Mouse (Mus musculus): ENCODE results near the gene Htra2. TPM values are rescaled to one million over a fixed set of nuclear protein-coding genes. Genes with fewer than 3 reads are reported as not detected.

The Htra2 gene
- polyA plus RNA-seq, 1 experiment from 2014 or later: 103 TPM

GRCm38 (mm10) chr6:83087926-83088260 is 32.8 kb upstream of the Htra2 start:
- no peak for DNase-seq (ENCODE audit: low spot score)
- Histone ChIP-seq H3K27me3 (replicated peaks; ENCODE audit: control insufficient read depth, insufficient read depth, low read length) (peaks cover 77% of the 10 kb centered on the region), H3K9ac (ENCODE audit: low read depth, low read length) (no peak overlapping the region), H3K4me1 (replicated peaks; ENCODE audit: control insufficient read depth, insufficient read depth, low read length) (peaks cover 6% of the 10 kb centered on the region; the same call in 1 of the 2 replicates), H3K4me3 (ENCODE audit: low read depth, low read length) (peak overlapping the region; percentile 30), H3K4me2 (peak overlapping the region; percentile 54), H3K9me3 (ENCODE audit: control insufficient read depth, low read length) (no peaks in the 10 kb centered on the region), H3K27ac (ENCODE audit: low read depth, low read length) (no peak overlapping the region), H3K36me3 (ENCODE audit: control insufficient read depth, insufficient read depth, low read length) (no peaks in the 10 kb centered on the region)
- WGBS: 13% methylated on average over 9 of the region's 9 CpGs
- no peak for ATAC-seq (replicated peaks; ENCODE audit: low FRiP score)

- peak overlapping the region; percentile 54 for H3K4me2 ChIP-seq
- peak overlapping the region; percentile 30 for H3K4me3 ChIP-seq (ENCODE audit: low read depth, low read length)
- WGBS: 3% methylated on average over 47 of the region's 47 CpGs
- DNase-seq (ENCODE audit: low spot score) (no peak), ATAC-seq (replicated peaks; ENCODE audit: low FRiP score) (no peak)
- peaks cover 6% of the 10 kb centered on the region; the same call in 1 of the 2 replicates for H3K4me1 ChIP-seq (replicated peaks; ENCODE audit: control insufficient read depth, insufficient read depth, low read length)
- no peaks in the 10 kb centered on the region for H3K9me3 ChIP-seq (ENCODE audit: control insufficient read depth, low read length)
- H3K27me3 ChIP-seq (replicated peaks; ENCODE audit: control insufficient read depth, insufficient read depth, low read length): peaks cover 83% of the 10 kb centered on the region
- no peak overlapping the region for H3K27ac ChIP-seq (ENCODE audit: low read depth, low read length)
- H3K9ac ChIP-seq (ENCODE audit: low read depth, low read length): no peak overlapping the region
- peaks cover 2% of the 10 kb centered on the region; the same call in 1 of the 2 replicates for H3K36me3 ChIP-seq (ENCODE audit: control insufficient read depth, insufficient read depth, low read length)
Measured at GRCm38 (mm10) chr6:83087205-83087925, 32.3 kb upstream of the Htra2 start.

GRCm38 (mm10) chr6:83086121-83087035 is 31.3 kb upstream of the Htra2 start, which contains the start of gene Lbx2:
Gene Lbx2 (plus strand): TSS chr6:83086367.
- Histone ChIP-seq H3K27me3 (replicated peaks; ENCODE audit: control insufficient read depth, insufficient read depth, low read length) (peaks cover 85% of the 10 kb centered on the region), H3K4me2 (peak within 1 kb of the TSS; percentile 55), H3K36me3 (ENCODE audit: control insufficient read depth, insufficient read depth, low read length) (peaks cover 7% of the 10 kb centered on the region; the same call in 1 of the 2 replicates), H3K4me3 (ENCODE audit: low read depth, low read length) (peak within 1 kb of the TSS; percentile 30), H3K4me1 (replicated peaks; ENCODE audit: control insufficient read depth, insufficient read depth, low read length) (peaks cover 6% of the 10 kb centered on the region; the same call in 1 of the 2 replicates), H3K27ac (ENCODE audit: low read depth, low read length) (no peak within 1 kb of the TSS), H3K9me3 (ENCODE audit: control insufficient read depth, low read length) (no peaks in the 10 kb centered on the region), H3K9ac (ENCODE audit: low read depth, low read length) (no peak within 1 kb of the TSS)
- DNase-seq (ENCODE audit: low spot score) (no peak), ATAC-seq (replicated peaks; ENCODE audit: low FRiP score) (no peak)
- WGBS: 4% methylated on average over 41 of the region's 42 CpGs

DNA sequence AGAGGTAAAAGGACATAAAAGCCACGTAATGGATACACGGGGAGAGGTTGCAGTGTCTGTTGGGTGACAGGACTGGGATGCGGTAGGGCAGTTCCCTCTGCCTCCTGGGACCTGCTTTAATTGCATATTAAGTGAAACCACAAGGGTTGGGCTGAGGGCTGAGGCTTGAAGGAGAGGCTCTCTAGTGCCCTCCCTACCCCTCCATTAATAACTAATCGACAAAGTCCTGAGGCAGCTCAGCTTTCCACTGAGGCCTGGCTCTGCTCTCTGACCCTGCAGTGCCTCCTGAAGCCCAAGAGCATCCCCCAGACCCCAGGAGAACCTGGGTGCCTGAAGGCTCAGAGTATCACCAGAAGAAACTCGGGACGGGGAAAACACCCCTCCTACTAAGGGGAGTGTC is 29.4 kb upstream of the Htra2 start:
- 20% methylated on average over 6 of the region's 6 CpGs for WGBS
- ATAC-seq (replicated peaks; ENCODE audit: low FRiP score): no peak
- H3K27ac ChIP-seq (ENCODE audit: low read depth, low read length): no peak overlapping the region
- H3K4me3 ChIP-seq (ENCODE audit: low read depth, low read length): no peak overlapping the region
- H3K4me1 ChIP-seq (replicated peaks; ENCODE audit: control insufficient read depth, insufficient read depth, low read length): peaks cover 6% of the 10 kb centered on the region; the same call in 1 of the 2 replicates
- peaks cover 12% of the 10 kb centered on the region; the same call in 1 of the 2 replicates for H3K36me3 ChIP-seq (ENCODE audit: control insufficient read depth, insufficient read depth, low read length)
- peaks cover 72% of the 10 kb centered on the region for H3K27me3 ChIP-seq (replicated peaks; ENCODE audit: control insufficient read depth, insufficient read depth, low read length)
- no peak overlapping the region for H3K9ac ChIP-seq (ENCODE audit: low read depth, low read length)
- no peak for DNase-seq (ENCODE audit: low spot score)
- H3K4me2 ChIP-seq: no peak overlapping the region
- H3K9me3 ChIP-seq (ENCODE audit: control insufficient read depth, low read length): no peaks in the 10 kb centered on the region

DNA sequence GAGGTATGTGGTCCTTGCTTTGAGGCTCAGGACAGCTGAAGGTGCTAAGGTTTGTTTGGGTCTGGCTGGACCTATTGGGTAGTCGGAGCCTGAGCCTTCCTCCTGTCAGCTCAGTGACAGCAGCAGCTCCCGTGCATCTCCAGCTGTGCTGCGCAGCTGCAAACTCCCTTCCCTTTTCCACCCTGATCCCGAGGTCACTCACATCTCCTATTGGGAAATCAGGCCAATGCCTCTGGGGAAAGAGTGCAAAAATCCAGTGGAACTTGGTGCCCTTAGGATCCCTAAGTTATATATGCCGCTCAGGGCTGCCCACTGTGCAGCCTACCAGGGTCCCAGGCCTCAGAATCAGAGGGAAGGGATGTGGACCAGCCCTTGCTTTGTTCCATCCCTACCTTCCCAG is 28.4 kb upstream of the Htra2 start:
- no peak for DNase-seq (ENCODE audit: low spot score)
- H3K27ac ChIP-seq (ENCODE audit: low read depth, low read length): no peak overlapping the region
- peaks cover 12% of the 10 kb centered on the region; the same call in 1 of the 2 replicates for H3K36me3 ChIP-seq (ENCODE audit: control insufficient read depth, insufficient read depth, low read length)
- no peak for ATAC-seq (replicated peaks; ENCODE audit: low FRiP score)
- no peaks in the 10 kb centered on the region for H3K9me3 ChIP-seq (ENCODE audit: control insufficient read depth, low read length)
- H3K9ac ChIP-seq (ENCODE audit: low read depth, low read length): no peak overlapping the region
- no peak overlapping the region for H3K4me3 ChIP-seq (ENCODE audit: low read depth, low read length)
- WGBS: 19% methylated on average over 5 of the region's 5 CpGs
- H3K27me3 ChIP-seq (replicated peaks; ENCODE audit: control insufficient read depth, insufficient read depth, low read length): peaks cover 64% of the 10 kb centered on the region
- peaks cover 11% of the 10 kb centered on the region for H3K4me1 ChIP-seq (replicated peaks; ENCODE audit: control insufficient read depth, insufficient read depth, low read length)
- H3K4me2 ChIP-seq: no peak overlapping the region

GRCm38 (mm10) chr6:83080210-83080609 is 25.1 kb upstream of the Htra2 start:
- Histone ChIP-seq H3K9ac (ENCODE audit: low read depth, low read length) (no peak overlapping the region), H3K36me3 (ENCODE audit: control insufficient read depth, insufficient read depth, low read length) (peaks cover 12% of the 10 kb centered on the region; the same call in 1 of the 2 replicates), H3K27me3 (replicated peaks; ENCODE audit: control insufficient read depth, insufficient read depth, low read length) (peaks cover 42% of the 10 kb centered on the region), H3K4me2 (no peak overlapping the region), H3K4me1 (replicated peaks; ENCODE audit: control insufficient read depth, insufficient read depth, low read length) (peaks cover 5% of the 10 kb centered on the region), H3K4me3 (ENCODE audit: low read depth, low read length) (no peak overlapping the region), H3K9me3 (ENCODE audit: control insufficient read depth, low read length) (no peaks in the 10 kb centered on the region), H3K27ac (ENCODE audit: low read depth, low read length) (no peak overlapping the region)
- WGBS: 88% methylated on average over 5 of the region's 5 CpGs
- ATAC-seq (replicated peaks; ENCODE audit: low FRiP score): no peak
- DNase-seq (ENCODE audit: low spot score): no peak

- peak; percentile 100 for DNase-seq (ENCODE audit: low spot score)
- peak overlapping the region; percentile 96 for H3K4me2 ChIP-seq
- H3K27ac ChIP-seq (ENCODE audit: low read depth, low read length): peak overlapping the region; percentile 81
- ATAC-seq (replicated peaks; ENCODE audit: low FRiP score): peak; percentile 91
- peaks cover 12% of the 10 kb centered on the region; the same call in 1 of the 2 replicates for H3K36me3 ChIP-seq (ENCODE audit: control insufficient read depth, insufficient read depth, low read length)
- WGBS: under 1% methylated on average over 46 of the region's 46 CpGs
- H3K27me3 ChIP-seq (replicated peaks; ENCODE audit: control insufficient read depth, insufficient read depth, low read length): peaks cover 38% of the 10 kb centered on the region
- H3K4me1 ChIP-seq (replicated peaks; ENCODE audit: control insufficient read depth, insufficient read depth, low read length): peaks cover 5% of the 10 kb centered on the region
- H3K9ac ChIP-seq (ENCODE audit: low read depth, low read length): peak overlapping the region; percentile 79
- no peaks in the 10 kb centered on the region for H3K9me3 ChIP-seq (ENCODE audit: control insufficient read depth, low read length)
- peak overlapping the region; percentile 76 for H3K4me3 ChIP-seq (ENCODE audit: low read depth, low read length)
Measured at GRCm38 (mm10) chr6:83078324-83078858, 23.3 kb upstream of the Htra2 start.

DNA sequence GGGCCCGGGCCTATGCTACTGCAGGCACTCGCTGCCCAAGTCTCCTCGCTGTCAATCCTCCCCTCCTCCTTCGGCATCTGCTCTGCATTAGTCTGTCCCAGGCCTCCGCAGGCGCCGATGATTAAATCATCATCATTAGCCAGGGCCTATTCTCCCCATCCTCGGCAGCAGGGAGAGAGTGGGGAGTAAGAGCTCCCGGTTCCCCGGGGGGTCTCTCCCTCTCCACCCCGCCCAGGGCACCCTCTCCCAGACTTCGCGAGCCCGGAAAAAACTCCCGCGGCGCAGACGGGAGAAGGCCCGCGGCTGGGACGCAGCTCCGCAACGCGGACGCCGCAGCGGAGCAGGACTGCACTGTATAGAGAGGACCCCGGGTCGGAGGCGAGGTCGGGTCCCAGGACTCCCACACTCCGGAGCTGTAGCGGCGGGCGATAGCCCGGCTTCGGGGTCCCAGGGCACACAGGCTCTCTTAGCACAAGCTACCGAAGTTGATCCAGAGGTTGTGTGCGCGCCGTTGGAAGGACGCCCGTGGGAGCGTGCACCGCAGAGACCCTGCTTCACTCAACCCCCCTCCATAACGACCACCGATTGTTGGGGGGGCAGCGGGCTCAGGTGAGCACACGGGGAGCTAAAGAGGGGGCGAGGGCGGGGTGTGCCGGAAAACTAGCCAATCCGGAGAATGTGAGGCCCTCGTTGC is 22.7 kb upstream of the Htra2 start, which contains the start of gene Pcgf1:
TSS of gene Pcgf1 (plus strand) at position 240 of the 694 bp plus-strand sequence.
- peak within 1 kb of the TSS; percentile 76 for H3K4me3 ChIP-seq (ENCODE audit: low read depth, low read length)
- ATAC-seq (replicated peaks; ENCODE audit: low FRiP score) (peak; percentile 59), DNase-seq (ENCODE audit: low spot score) (no peak)
- peaks cover 12% of the 10 kb centered on the region; the same call in 1 of the 2 replicates for H3K36me3 ChIP-seq (ENCODE audit: control insufficient read depth, insufficient read depth, low read length)
- no peaks in the 10 kb centered on the region for H3K9me3 ChIP-seq (ENCODE audit: control insufficient read depth, low read length)
- peak within 1 kb of the TSS; percentile 79 for H3K9ac ChIP-seq (ENCODE audit: low read depth, low read length)
- peaks cover 5% of the 10 kb centered on the region for H3K4me1 ChIP-seq (replicated peaks; ENCODE audit: control insufficient read depth, insufficient read depth, low read length)
- peaks cover 38% of the 10 kb centered on the region for H3K27me3 ChIP-seq (replicated peaks; ENCODE audit: control insufficient read depth, insufficient read depth, low read length)
- under 1% methylated on average over 54 of the region's 54 CpGs for WGBS
- H3K4me2 ChIP-seq: peak within 1 kb of the TSS; percentile 96
- H3K27ac ChIP-seq (ENCODE audit: low read depth, low read length): peak within 1 kb of the TSS; percentile 81
